Mouse (Mus musculus): ENCODE measurements around the gene Lgals4. TPM values are rescaled to one million over a fixed set of nuclear protein-coding genes. Genes with fewer than 3 reads are reported as not detected.
"Not testable (repeated sequence)": the region's sequence is repeated elsewhere in the genome, so short reads cannot be mapped to it uniquely, and the experiment has no call there.

Gene Lgals4
- polyA plus RNA-seq, 1 experiment from 2014 or later, result 5.7 TPM

DNA sequence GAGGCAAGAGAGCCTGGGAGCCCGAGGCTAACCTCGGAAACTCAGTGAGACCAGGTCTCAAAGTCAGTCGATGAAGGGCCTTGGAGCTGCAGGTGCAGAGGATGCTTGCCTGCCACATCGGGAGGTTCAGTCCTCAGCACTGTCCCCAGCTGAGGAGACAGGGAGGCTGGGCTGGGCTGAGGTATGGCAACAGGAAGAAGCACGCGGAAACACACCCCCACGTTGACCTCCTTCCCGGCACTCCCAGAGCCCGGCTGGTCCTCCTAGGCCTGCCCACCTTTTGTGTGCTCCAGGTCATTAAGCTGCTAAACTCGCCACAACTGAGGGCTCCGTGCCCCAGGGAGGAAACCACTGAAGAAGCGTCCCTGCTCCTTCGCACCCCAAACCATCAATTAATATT is 47.5 kb downstream of the Lgals4 start, which contains the start of gene Capn12:
Gene Capn12, plus strand, starts transcription at position 224 of the 400 bp plus-strand sequence.
- H3K4me1 ChIP-seq (replicated peaks; ENCODE audit: control insufficient read depth, insufficient read depth, low read length), result no peaks in the 10 kb centered on the region
- no peak within 1 kb of the TSS for H3K4me2 ChIP-seq (ENCODE audit: low read length)
- H3K4me3 ChIP-seq (replicated peaks; ENCODE audit: low read length), result no peak within 1 kb of the TSS
- H3K27me3 ChIP-seq (replicated peaks; ENCODE audit: control insufficient read depth, insufficient read depth, low read length), result no peaks in the 10 kb centered on the region
- WGBS, result 33% methylated on average over 13 of the region's 13 CpGs
- H3K36me3 ChIP-seq (ENCODE audit: control insufficient read depth, insufficient read depth), result no peaks in the 10 kb centered on the region
- no peak for ATAC-seq
- no peak within 1 kb of the TSS for H3K27ac ChIP-seq (ENCODE audit: low read length)
- no peak within 1 kb of the TSS for H3K9ac ChIP-seq (replicated peaks; ENCODE audit: low read depth, low read length)
- no peaks in the 10 kb centered on the region for H3K9me3 ChIP-seq (ENCODE audit: control insufficient read depth, low read length)

DNA sequence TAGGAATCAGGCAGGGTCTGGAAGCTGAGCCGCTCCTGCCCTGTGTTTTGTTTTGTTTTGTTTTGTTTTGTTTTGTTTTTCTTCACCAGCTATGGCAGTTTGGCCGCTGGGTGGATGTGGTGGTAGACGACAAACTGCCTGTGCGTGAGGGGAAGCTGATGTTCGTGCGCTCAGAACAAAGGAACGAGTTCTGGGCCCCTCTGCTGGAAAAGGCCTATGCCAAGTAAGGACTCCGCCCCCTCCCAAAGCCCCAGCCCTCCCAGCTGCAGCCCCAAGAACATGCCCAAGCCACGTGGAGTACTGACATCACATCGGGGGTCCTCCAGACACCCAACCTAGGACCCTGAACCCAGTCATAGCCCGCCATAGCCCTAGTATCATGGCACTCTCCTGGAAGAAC is 49.4 kb downstream of the Lgals4 start:
- Histone ChIP-seq H3K4me3 (replicated peaks; ENCODE audit: low read length) (no peak overlapping the region), H3K27ac (ENCODE audit: low read length) (no peak overlapping the region), H3K4me2 (ENCODE audit: low read length) (no peak overlapping the region), H3K9me3 (ENCODE audit: control insufficient read depth, low read length) (no peaks in the 10 kb centered on the region), H3K9ac (replicated peaks; ENCODE audit: low read depth, low read length) (no peak overlapping the region), H3K4me1 (replicated peaks; ENCODE audit: control insufficient read depth, insufficient read depth, low read length) (no peaks in the 10 kb centered on the region), H3K27me3 (replicated peaks; ENCODE audit: control insufficient read depth, insufficient read depth, low read length) (peaks cover 10% of the 10 kb centered on the region), H3K36me3 (ENCODE audit: control insufficient read depth, insufficient read depth) (no peaks in the 10 kb centered on the region)
- 62% methylated on average over 11 of the region's 11 CpGs for WGBS
- no peak for ATAC-seq

DNA sequence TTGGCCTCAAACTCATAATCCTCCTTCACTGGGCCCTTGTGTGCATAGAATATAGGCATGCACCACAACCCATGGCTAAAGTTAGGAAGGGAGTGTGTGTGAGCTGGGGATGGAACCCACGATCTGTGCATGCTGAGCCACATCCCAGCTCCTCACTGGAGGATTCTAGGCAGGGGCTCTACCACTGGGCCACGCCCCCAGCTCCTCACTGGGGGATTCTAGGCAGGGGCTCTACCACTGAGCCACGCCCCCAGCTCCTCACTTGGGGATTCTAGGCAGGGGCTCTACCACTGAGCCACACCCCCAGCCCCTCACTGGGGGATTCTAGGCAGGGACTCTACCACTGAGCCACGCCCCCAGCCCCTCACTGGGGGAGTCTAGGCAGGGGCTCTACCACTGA is 50.0 kb downstream of the Lgals4 start:
- WGBS, result 92% methylated on average over 3 of the region's 4 CpGs
- H3K9ac ChIP-seq (replicated peaks; ENCODE audit: low read depth, low read length); H3K9me3 ChIP-seq (ENCODE audit: control insufficient read depth, low read length); ATAC-seq; H3K4me3 ChIP-seq (replicated peaks; ENCODE audit: low read length); H3K36me3 ChIP-seq (ENCODE audit: control insufficient read depth, insufficient read depth); H3K4me1 ChIP-seq (replicated peaks; ENCODE audit: control insufficient read depth, insufficient read depth, low read length); H3K4me2 ChIP-seq (ENCODE audit: low read length); H3K27ac ChIP-seq (ENCODE audit: low read length): not testable (repeated sequence)
- H3K27me3 ChIP-seq (replicated peaks; ENCODE audit: control insufficient read depth, insufficient read depth, low read length), result peaks cover 14% of the 10 kb centered on the region

DNA sequence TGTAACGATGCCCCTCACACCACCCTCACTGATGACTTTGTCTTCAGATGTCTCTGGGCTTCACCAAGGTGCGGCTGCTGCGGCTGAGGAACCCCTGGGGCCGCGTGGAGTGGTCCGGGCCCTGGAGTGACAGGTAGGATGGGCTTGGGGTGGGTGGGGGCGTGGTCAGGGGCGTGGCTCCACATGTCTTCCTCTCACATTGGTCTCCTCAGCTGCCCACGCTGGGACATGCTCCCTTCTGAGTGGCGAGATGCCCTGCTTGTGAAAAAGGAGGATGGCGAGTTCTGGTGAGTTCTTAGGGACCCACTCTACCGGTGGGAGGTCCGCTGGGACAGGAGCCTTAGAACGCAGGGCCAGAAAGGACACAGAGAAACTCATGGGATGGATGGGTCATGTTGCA is 52.8 kb downstream of the Lgals4 start:
- Histone ChIP-seq H3K27me3 (replicated peaks; ENCODE audit: control insufficient read depth, insufficient read depth, low read length) (peaks cover 21% of the 10 kb centered on the region), H3K9me3 (ENCODE audit: control insufficient read depth, low read length) (no peaks in the 10 kb centered on the region), H3K4me2 (ENCODE audit: low read length) (no peak overlapping the region), H3K9ac (replicated peaks; ENCODE audit: low read depth, low read length) (no peak overlapping the region), H3K4me1 (replicated peaks; ENCODE audit: control insufficient read depth, insufficient read depth, low read length) (peaks cover 9% of the 10 kb centered on the region), H3K4me3 (replicated peaks; ENCODE audit: low read length) (no peak overlapping the region), H3K36me3 (ENCODE audit: control insufficient read depth, insufficient read depth) (no peaks in the 10 kb centered on the region), H3K27ac (ENCODE audit: low read length) (no peak overlapping the region)
- 20% methylated on average over 14 of the region's 14 CpGs for WGBS
- ATAC-seq, result no peak

DNA sequence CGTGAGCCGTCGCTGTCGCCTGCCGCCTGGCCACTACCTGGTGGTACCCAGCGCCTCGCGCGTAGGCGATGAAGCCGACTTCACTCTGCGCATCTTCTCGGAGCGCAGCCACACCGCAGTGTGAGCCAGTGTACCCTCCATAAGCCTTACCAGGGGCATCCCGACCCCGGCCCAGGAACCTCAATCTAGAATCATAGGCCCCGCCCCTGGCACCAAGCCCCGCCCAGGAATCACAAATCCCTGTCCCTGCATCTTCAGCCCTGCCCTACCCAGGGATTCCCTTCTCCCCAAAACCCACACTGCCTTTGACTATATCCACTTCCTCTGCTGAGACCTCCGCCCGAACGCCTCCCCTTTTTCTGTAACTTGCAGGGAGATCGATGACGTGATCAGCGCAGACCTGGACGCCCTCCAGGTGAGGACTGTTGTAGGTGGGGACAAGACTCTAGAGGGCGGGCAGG is 55.1 kb downstream of the Lgals4 start:
- peak overlapping the region; percentile 65 for H3K4me2 ChIP-seq (ENCODE audit: low read length)

More for the DNA sequence above, 55.1 kb downstream of the Lgals4 start:
- Histone ChIP-seq H3K27ac (ENCODE audit: low read length) (no peak overlapping the region), H3K9ac (replicated peaks; ENCODE audit: low read depth, low read length) (peak overlapping the region; percentile 51), H3K36me3 (ENCODE audit: control insufficient read depth, insufficient read depth) (peaks cover 9% of the 10 kb centered on the region), H3K4me1 (replicated peaks; ENCODE audit: control insufficient read depth, insufficient read depth, low read length) (peaks cover 9% of the 10 kb centered on the region), H3K9me3 (ENCODE audit: control insufficient read depth, low read length) (no peaks in the 10 kb centered on the region), H3K27me3 (replicated peaks; ENCODE audit: control insufficient read depth, insufficient read depth, low read length) (peaks cover 21% of the 10 kb centered on the region), H3K4me3 (replicated peaks; ENCODE audit: low read length) (peak overlapping the region; percentile 42)
- WGBS, result 1% methylated on average over 27 of the region's 27 CpGs
- ATAC-seq, result peak; percentile 37; the same call in 1 of the 2 replicates

Other genes with a start within 250 kb of the Lgals4 start
- 25.3 and 26.3 TPM in 2 replicates for gene Samd4b, start 235.7 kb upstream of the Lgals4 start, polyA plus RNA-seq (2015; fragmentation: Nextera tagmentation; extraction: Ambion mirVana)
- gene Pak4, start 235.7 kb upstream of the Lgals4 start, polyA plus RNA-seq (2015; fragmentation: Nextera tagmentation; extraction: Ambion mirVana), result 25.5 and 26.7 TPM in 2 replicates
- gene Acp7, start 202.5 kb upstream of the Lgals4 start, polyA plus RNA-seq (2015; fragmentation: Nextera tagmentation; extraction: Ambion mirVana), result not detected in 2 replicates
- gene Fbxo27, start 141.0 kb upstream of the Lgals4 start, polyA plus RNA-seq (2015; fragmentation: Nextera tagmentation; extraction: Ambion mirVana), result 6.3 and 11.1 TPM in 2 replicates
- gene Fbxo17, start 117.0 kb upstream of the Lgals4 start, polyA plus RNA-seq (2015; fragmentation: Nextera tagmentation; extraction: Ambion mirVana), result 3.3 and 4.2 TPM in 2 replicates
- gene Mrps12, start 92.0 kb upstream of the Lgals4 start, polyA plus RNA-seq (2015; fragmentation: Nextera tagmentation; extraction: Ambion mirVana), result 105 and 111 TPM in 2 replicates
- gene Sars2, start 91.9 kb upstream of the Lgals4 start, polyA plus RNA-seq (2015; fragmentation: Nextera tagmentation; extraction: Ambion mirVana), result 16.9 and 17.2 TPM in 2 replicates
- gene Ccer2, start 77.7 kb upstream of the Lgals4 start, polyA plus RNA-seq (2015; fragmentation: Nextera tagmentation; extraction: Ambion mirVana), result not detected in 2 replicates
- gene Sirt2, start 67.1 kb upstream of the Lgals4 start, polyA plus RNA-seq (2015; fragmentation: Nextera tagmentation; extraction: Ambion mirVana), result 107 and 122 TPM in 2 replicates
- 58.8 and 62.1 TPM in 2 replicates for gene Nfkbib, start 66.3 kb upstream of the Lgals4 start, polyA plus RNA-seq (2015; fragmentation: Nextera tagmentation; extraction: Ambion mirVana)
- 1.2 and 1.3 TPM in 2 replicates for gene Rinl, start 44.9 kb upstream of the Lgals4 start, polyA plus RNA-seq (2015; fragmentation: Nextera tagmentation; extraction: Ambion mirVana)
- gene Hnrnpl, start 25.3 kb upstream of the Lgals4 start, polyA plus RNA-seq (2015; fragmentation: Nextera tagmentation; extraction: Ambion mirVana), result 185 and 203 TPM in 2 replicates
- 87.1 and 97.7 TPM in 2 replicates for gene Ech1, start 8.6 kb upstream of the Lgals4 start, polyA plus RNA-seq (2015; fragmentation: Nextera tagmentation; extraction: Ambion mirVana)
- 1.7 and 2.9 TPM in 2 replicates for gene Lgals7, start 30.0 kb downstream of the Lgals4 start, polyA plus RNA-seq (2015; fragmentation: Nextera tagmentation; extraction: Ambion mirVana)
- gene Capn12, start 47.6 kb downstream of the Lgals4 start, polyA plus RNA-seq (2015; fragmentation: Nextera tagmentation; extraction: Ambion mirVana), result 0.27 and 0.81 TPM in 2 replicates
- gene Actn4, start 128.5 kb downstream of the Lgals4 start, polyA plus RNA-seq (2015; fragmentation: Nextera tagmentation; extraction: Ambion mirVana), result 150 and 155 TPM in 2 replicates
- 296 and 297 TPM in 2 replicates for gene Eif3k, start 148.0 kb downstream of the Lgals4 start, polyA plus RNA-seq (2015; fragmentation: Nextera tagmentation; extraction: Ambion mirVana)
- 6.7 and 10.0 TPM in 2 replicates for gene Map4k1, start 148.2 kb downstream of the Lgals4 start, polyA plus RNA-seq (2015; fragmentation: Nextera tagmentation; extraction: Ambion mirVana)

All from forebrain, embryonic 16.5 days (tissue).